15 mouse cellular contexts compared by ENCODE assay signal in genomic region chr11:7829770-7830169, GRCm38 (mm10).
"Had no signal": no experiment of that assay in that cellular context is flagged by ENCODE, and none has a peak within 500 bp of the region (broad histone marks: within the 10 kb centered on the region; RNA-seq: fewer than 3 reads in every experiment).

No protein-coding gene starts in this region.

- DNase-seq: gastrocnemius, postnatal 14 days; gastrocnemius, postnatal 36 days; heart, adult 2 months; heart, postnatal 10 days; heart, postnatal 36 days; kidney, adult 11 months; kidney, adult 8-10 months; kidney, postnatal 36 days; layer of hippocampus, adult 9-11 months; layer of hippocampus, postnatal 36 days; liver; liver, embryonic 13.5 days; liver, postnatal 0 days had no signal

- ATAC-seq: hindbrain, postnatal 0 days; intestine, embryonic 16.5 days; liver, postnatal 0 days had no signal
